Mouse (Mus musculus) kidney, adult 2 months (tissue): ENCODE measurements around the gene Cc2d2b. TPM values are rescaled to one million over a fixed set of nuclear protein-coding genes. Genes with fewer than 3 reads are reported as not detected.

Experiments used
- DNase-seq: peaks from one replicate; pipeline ENCODE4 v3.0.0; 2021
- H3K27ac ChIP-seq: fragments of 200-500 bp; 2 replicates; pipeline ENCODE4 v1.5.1; 2012; ENCODE audit warnings: low read depth, low read length, control low read depth, inconsistent platforms; ENCODE audit not compliant: insufficient read depth
- H3K27me3 ChIP-seq: fragments of 200-500 bp; replicated peaks from 2 replicates; pipeline ENCODE4 v1.6.1; 2012; ENCODE audit warnings: mild to moderate bottlenecking, moderate library complexity, low read length, inconsistent platforms; ENCODE audit not compliant: control insufficient read depth, insufficient read depth
- H3K36me3 ChIP-seq: fragments of 200-500 bp; 2 replicates; pipeline ENCODE4 v1.6.1; 2012; ENCODE audit warnings: mild to moderate bottlenecking, moderate library complexity, low read length, inconsistent platforms; ENCODE audit not compliant: control insufficient read depth, insufficient read depth
- H3K4me1 ChIP-seq: fragments of 200-500 bp; 2 replicates; pipeline ENCODE4 v1.6.1; 2011; ENCODE audit warnings: low read length; ENCODE audit not compliant: control insufficient read depth, insufficient read depth
- H3K4me3 ChIP-seq: fragments of 200-500 bp; 2 replicates; pipeline ENCODE4 v1.5.1; 2011; ENCODE audit warnings: mild to moderate bottlenecking, low read depth, low read length, control low read depth; ENCODE audit not compliant: insufficient read depth
- CTCF ChIP-seq: fragments of 200-500 bp; conservative IDR thresholded peaks from 2 replicates; pipeline ENCODE4 v1.5.1; 2011; ENCODE audit warnings: low read depth, mild to moderate bottlenecking, control low read depth, low read length, moderate library complexity, mixed read lengths; ENCODE audit not compliant: insufficient read depth, insufficient read length
- POLR2A ChIP-seq: fragments of 200-500 bp; IDR thresholded peaks from one replicate; pipeline ENCODE4 v1.6.1; 2011; ENCODE audit warnings: low read depth, low read length, control low read depth
- WGBS: fragments of 180-500 bp; shearing (Covaris S2); methylation state at CpG from one replicate; pipeline ENCODE4 v1.1.7; 2018; 5-methylcytosine and 5-hydroxymethylcytosine counted together
- polyA plus RNA-seq: library from polyadenylated mRNA; depleted of rRNA; stranded (reverse); fragments of >200 nt; gene quantifications from 2 replicates; pipeline ENCODE4 v1.2.3, GENCODE M21; 2012; rRNA removed

Gene Cc2d2b
- not detected in 2 replicates for polyA plus RNA-seq

- no peak for TF ChIP-seq POLR2A
- no peak for TF ChIP-seq CTCF
These were observed at the start of gene Cc2d2b for GRCm38 (mm10) chr19:40748559-40748958. TSS of gene Cc2d2b (plus strand) at chr19:40748753.

GRCm38 (mm10) chr19:40699816-40700215 lies 48.7 kb upstream of the Cc2d2b start:
- 87% methylated on average over 5 of the region's 5 CpGs for WGBS
- H3K27ac ChIP-seq, result no peak overlapping the region
- H3K36me3 ChIP-seq, result no peaks in the 10 kb centered on the region

More at GRCm38 (mm10) chr19:40748559-40748958, at the start of gene Cc2d2b:
- Histone ChIP-seq H3K4me3 (no peak within 1 kb of the TSS), H3K27ac (no peak within 1 kb of the TSS), H3K36me3 (no peaks in the 10 kb centered on the region), H3K4me1 (no peaks in the 10 kb centered on the region), H3K27me3 (no peaks in the 10 kb centered on the region)
- 80% methylated on average over 17 of the region's 17 CpGs for WGBS
- no peak for DNase-seq

GRCm38 (mm10) chr19:40702406-40702805 lies 46.1 kb upstream of the Cc2d2b start:
- DNase-seq, result no peak
- H3K4me1 ChIP-seq, result no peaks in the 10 kb centered on the region
- H3K36me3 ChIP-seq, result no peaks in the 10 kb centered on the region
- H3K27ac ChIP-seq, result no peak overlapping the region
- 61% methylated on average over 4 of the region's 4 CpGs for WGBS
- TF ChIP-seq CTCF (no peak), POLR2A (no peak)
- H3K27me3 ChIP-seq, result no peaks in the 10 kb centered on the region
- H3K4me3 ChIP-seq, result no peak overlapping the region

More at GRCm38 (mm10) chr19:40699816-40700215, 48.7 kb upstream of the Cc2d2b start:
- no peak overlapping the region for H3K4me3 ChIP-seq
- no peaks in the 10 kb centered on the region for H3K4me1 ChIP-seq
- no peaks in the 10 kb centered on the region for H3K27me3 ChIP-seq
- DNase-seq, result no peak
- TF ChIP-seq CTCF (no peak), POLR2A (no peak)

- no peak overlapping the region for H3K27ac ChIP-seq
- TF ChIP-seq CTCF (no peak), POLR2A (no peak)
- no peaks in the 10 kb centered on the region for H3K36me3 ChIP-seq
- H3K4me1 ChIP-seq, result no peaks in the 10 kb centered on the region; the same call in 1 of the 2 replicates
- 81% methylated on average over 15 of the region's 16 CpGs for WGBS
- no peaks in the 10 kb centered on the region for H3K27me3 ChIP-seq
- no peak overlapping the region for H3K4me3 ChIP-seq
- no peak for DNase-seq
These were observed 35.5 kb upstream of the Cc2d2b start for GRCm38 (mm10) chr19:40712889-40713628.

GRCm38 (mm10) chr19:40714700-40715099 lies 33.9 kb upstream of the Cc2d2b start:
- Histone ChIP-seq H3K4me1 (no peaks in the 10 kb centered on the region), H3K36me3 (no peaks in the 10 kb centered on the region), H3K27me3 (no peaks in the 10 kb centered on the region), H3K4me3 (no peak overlapping the region), H3K27ac (no peak overlapping the region)
- DNase-seq, result no peak
- WGBS, result 70% methylated on average over 5 of the region's 5 CpGs
- TF ChIP-seq CTCF, result no peak
- TF ChIP-seq POLR2A, result no peak

- WGBS, result 80% methylated on average over 6 of the region's 6 CpGs
- H3K4me3 ChIP-seq, result no peak overlapping the region
- TF ChIP-seq CTCF (no peak), POLR2A (no peak)
- no peaks in the 10 kb centered on the region for H3K36me3 ChIP-seq
- no peak for DNase-seq
- no peaks in the 10 kb centered on the region for H3K27me3 ChIP-seq
- H3K4me1 ChIP-seq, result no peaks in the 10 kb centered on the region
- H3K27ac ChIP-seq, result no peak overlapping the region
These were observed 31.6 kb upstream of the Cc2d2b start for GRCm38 (mm10) chr19:40716981-40717380.

- 54% methylated on average over 11 of the region's 11 CpGs for WGBS
These were observed 29.0 kb upstream of the Cc2d2b start for GRCm38 (mm10) chr19:40719439-40720105.

More at GRCm38 (mm10) chr19:40719439-40720105, 29.0 kb upstream of the Cc2d2b start:
- no peak for TF ChIP-seq CTCF
- no peak for TF ChIP-seq POLR2A
- H3K4me1 ChIP-seq, result no peaks in the 10 kb centered on the region
- no peaks in the 10 kb centered on the region for H3K36me3 ChIP-seq
- no peaks in the 10 kb centered on the region for H3K27me3 ChIP-seq
- DNase-seq, result no peak
- H3K27ac ChIP-seq, result no peak overlapping the region
- no peak overlapping the region for H3K4me3 ChIP-seq
